Mouse (Mus musculus) ZHBTc4 (cell line): Measurements from ENCODE around the gene Npas3.

Experiments used
- DNase-seq: peaks from one replicate; pipeline ENCODE4 v3.0.0-alpha.2; 2011; ENCODE audit warnings: low read depth, low spot score

The Npas3 gene

GRCm38 (mm10) chr12:53983946-53984345, 735.5 kb downstream of the Npas3 start:
- no peak for DNase-seq

GRCm38 (mm10) chr12:53985851-53986842, 737.7 kb downstream of the Npas3 start:
- DNase-seq = peak; percentile 11

GRCm38 (mm10) chr12:53992411-53992810, 743.9 kb downstream of the Npas3 start:
- peak; percentile 66 for DNase-seq

GRCm38 (mm10) chr12:53995710-53996109, 747.2 kb downstream of the Npas3 start:
- no peak for DNase-seq

- DNase-seq = peak; percentile 23
Measured at GRCm38 (mm10) chr12:53997141-53997540, 748.7 kb downstream of the Npas3 start.

GRCm38 (mm10) chr12:53999647-54000637, 751.5 kb downstream of the Npas3 start:
- peak; percentile 5 for DNase-seq

- DNase-seq = peak; percentile 55
Measured at GRCm38 (mm10) chr12:54002496-54002895, 754.0 kb downstream of the Npas3 start.

- peak; percentile 10 for DNase-seq
Measured at GRCm38 (mm10) chr12:54004606-54005005, 756.1 kb downstream of the Npas3 start.

- no peak for DNase-seq
Measured at GRCm38 (mm10) chr12:54005546-54005945, 757.1 kb downstream of the Npas3 start.

- no peak for DNase-seq
Measured at GRCm38 (mm10) chr12:54015304-54015703, 766.8 kb downstream of the Npas3 start.

GRCm38 (mm10) chr12:54017949-54018348, 769.5 kb downstream of the Npas3 start:
- DNase-seq = no peak

- no peak for DNase-seq
Measured at GRCm38 (mm10) chr12:54019979-54020378, 771.5 kb downstream of the Npas3 start.

GRCm38 (mm10) chr12:54034666-54035346, 786.3 kb downstream of the Npas3 start:
- DNase-seq = no peak

- no peak for DNase-seq
Measured at GRCm38 (mm10) chr12:54037602-54038001, 789.1 kb downstream of the Npas3 start.

- DNase-seq = no peak
Measured at GRCm38 (mm10) chr12:54042996-54043544, 794.6 kb downstream of the Npas3 start.

GRCm38 (mm10) chr12:54044606-54045334, 796.3 kb downstream of the Npas3 start:
- DNase-seq = no peak

- no peak for DNase-seq
Measured at GRCm38 (mm10) chr12:54045360-54045759, 796.9 kb downstream of the Npas3 start.

- DNase-seq = peak; percentile 64
Measured at GRCm38 (mm10) chr12:54046824-54047223, 798.3 kb downstream of the Npas3 start.

GRCm38 (mm10) chr12:54048126-54048525, 799.6 kb downstream of the Npas3 start:
- no peak for DNase-seq

GRCm38 (mm10) chr12:54049926-54050325, 801.4 kb downstream of the Npas3 start:
- DNase-seq = no peak
